Mouse (Mus musculus): ENCODE data around the gene Aff4.

- TF ChIP-seq EP300 (IDR thresholded peaks at IDR 0.05; ENCODE audit: low read depth) (no peak), CTCF (IDR thresholded peaks at IDR 0.05; ENCODE audit: low read depth) (no peak)
These were observed 41.7 kb upstream of the Aff4 start for GRCm38 (mm10) chr11:53308884-53309310.

Measured in liver, embryonic 14.5 days (tissue).